Mouse (Mus musculus): ENCODE measurements around the gene Krt33b. TPM values are rescaled to one million over a fixed set of nuclear protein-coding genes. Genes with fewer than 3 reads are reported as not detected.

The Krt33b gene
- polyA plus RNA-seq, 1 experiment from 2014 or later: not detected

DNA sequence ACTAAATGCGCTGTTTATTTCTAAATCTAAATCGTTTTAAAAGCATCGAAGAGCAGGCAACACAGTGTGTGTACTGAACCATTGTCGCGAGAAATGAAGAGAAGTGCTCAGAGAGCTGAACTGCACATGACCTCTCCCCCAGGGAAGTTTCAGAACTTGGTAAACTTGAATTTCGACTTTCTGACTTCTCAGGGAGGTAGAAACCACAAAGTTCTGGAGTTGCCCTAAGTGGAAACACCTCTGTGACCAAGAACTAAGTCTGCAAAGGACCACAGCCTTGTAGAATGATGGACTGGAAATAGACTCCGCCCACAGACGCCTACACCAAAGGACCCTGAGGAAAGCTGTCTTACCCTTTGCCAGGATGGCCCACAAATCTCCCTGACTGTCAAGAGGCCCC is 23.8 kb downstream of the Krt33b start:
- H3K27ac ChIP-seq (ENCODE audit: low read length): no peak overlapping the region
- 82% methylated on average over 8 of the region's 8 CpGs for WGBS
- H3K9ac ChIP-seq (ENCODE audit: low read length): no peak overlapping the region
- H3K27me3 ChIP-seq (ENCODE audit: control insufficient read depth, insufficient read depth, low read length): no peaks in the 10 kb centered on the region
- ATAC-seq (replicated peaks; ENCODE audit: extremely low read depth, insufficient read depth, low FRiP score): no peak
- no peaks in the 10 kb centered on the region for H3K36me3 ChIP-seq (ENCODE audit: control insufficient read depth, insufficient read depth)
- no peak overlapping the region for H3K4me2 ChIP-seq (ENCODE audit: low read depth, low read length)
- no peaks in the 10 kb centered on the region for H3K4me1 ChIP-seq (ENCODE audit: control insufficient read depth, insufficient read depth, low read length)
- H3K9me3 ChIP-seq (replicated peaks; ENCODE audit: control insufficient read depth, low read length): peaks cover 3% of the 10 kb centered on the region
- H3K4me3 ChIP-seq (ENCODE audit: low read length): no peak overlapping the region

DNA sequence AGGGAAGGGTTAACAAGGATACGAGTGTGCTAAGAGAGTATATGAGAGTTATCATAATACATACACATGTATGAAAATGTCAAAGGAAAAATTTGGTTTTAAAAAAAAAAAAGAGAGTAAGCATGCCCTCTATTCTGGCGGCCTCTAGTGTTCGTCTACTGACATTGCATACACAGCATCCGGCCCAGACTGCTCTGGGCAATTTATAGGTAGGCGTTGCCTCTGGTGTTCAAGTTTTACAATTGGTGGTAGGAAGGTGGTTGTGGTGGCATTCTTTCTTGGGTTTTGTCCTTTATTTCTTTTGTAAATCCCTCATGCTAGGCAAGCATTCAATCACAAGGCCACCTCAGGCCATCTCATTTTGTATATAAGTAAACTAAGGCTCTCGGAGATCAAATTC is 24.8 kb downstream of the Krt33b start:
- no peaks in the 10 kb centered on the region for H3K4me1 ChIP-seq (ENCODE audit: control insufficient read depth, insufficient read depth, low read length)
- H3K9ac ChIP-seq (ENCODE audit: low read length): no peak overlapping the region
- H3K9me3 ChIP-seq (replicated peaks; ENCODE audit: control insufficient read depth, low read length): peaks cover 3% of the 10 kb centered on the region
- 21% methylated on average over 6 of the region's 6 CpGs for WGBS
- H3K4me2 ChIP-seq (ENCODE audit: low read depth, low read length): no peak overlapping the region
- no peak for ATAC-seq (replicated peaks; ENCODE audit: extremely low read depth, insufficient read depth, low FRiP score)
- no peak overlapping the region for H3K27ac ChIP-seq (ENCODE audit: low read length)
- no peak overlapping the region for H3K4me3 ChIP-seq (ENCODE audit: low read length)
- H3K36me3 ChIP-seq (ENCODE audit: control insufficient read depth, insufficient read depth): no peaks in the 10 kb centered on the region
- no peaks in the 10 kb centered on the region for H3K27me3 ChIP-seq (ENCODE audit: control insufficient read depth, insufficient read depth, low read length)

DNA sequence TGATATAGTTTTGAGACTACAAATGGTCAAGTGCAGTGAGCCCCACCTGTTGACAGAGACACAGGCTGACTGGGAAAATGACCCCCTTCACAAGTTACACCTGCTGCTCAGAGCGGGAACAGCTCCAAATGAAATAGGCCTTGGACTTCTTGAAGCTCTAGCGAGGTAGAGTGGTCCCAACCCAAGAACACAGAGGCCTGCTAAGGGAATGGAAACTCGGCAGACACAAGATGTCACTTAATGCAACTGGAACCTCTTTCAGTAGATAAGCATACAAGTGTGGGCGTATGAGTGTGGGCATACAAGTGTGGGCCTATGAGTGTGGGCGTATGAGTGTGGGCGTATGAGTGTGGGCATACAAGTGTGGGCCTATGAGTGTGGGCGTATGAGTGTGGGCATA is 30.6 kb downstream of the Krt33b start:
- no peaks in the 10 kb centered on the region for H3K36me3 ChIP-seq (ENCODE audit: control insufficient read depth, insufficient read depth)
- H3K9me3 ChIP-seq (replicated peaks; ENCODE audit: control insufficient read depth, low read length): peaks cover 3% of the 10 kb centered on the region
- no peak overlapping the region for H3K27ac ChIP-seq (ENCODE audit: low read length)
- no peak for ATAC-seq (replicated peaks; ENCODE audit: extremely low read depth, insufficient read depth, low FRiP score)
- H3K9ac ChIP-seq (ENCODE audit: low read length): no peak overlapping the region
- H3K4me1 ChIP-seq (ENCODE audit: control insufficient read depth, insufficient read depth, low read length): no peaks in the 10 kb centered on the region
- H3K27me3 ChIP-seq (ENCODE audit: control insufficient read depth, insufficient read depth, low read length): peaks cover 11% of the 10 kb centered on the region
- 85% methylated on average over 7 of the region's 7 CpGs for WGBS
- no peak overlapping the region for H3K4me3 ChIP-seq (ENCODE audit: low read length)
- H3K4me2 ChIP-seq (ENCODE audit: low read depth, low read length): no peak overlapping the region

DNA sequence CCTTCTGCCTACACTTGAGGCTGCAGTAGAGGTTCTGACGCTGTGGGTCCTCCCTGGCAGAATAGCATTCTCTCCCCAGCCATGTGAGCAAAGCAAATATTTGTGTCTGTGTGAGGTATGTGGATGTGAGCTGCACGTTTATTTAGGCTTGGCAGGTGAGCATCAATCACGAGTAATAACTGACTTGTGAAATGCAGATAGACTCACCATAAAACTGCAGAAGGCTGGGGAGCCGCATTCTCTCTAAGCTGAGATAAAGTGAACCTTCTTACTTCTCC is 35.3 kb downstream of the Krt33b start:
- H3K9me3 ChIP-seq (replicated peaks; ENCODE audit: control insufficient read depth, low read length): no peaks in the 10 kb centered on the region
- H3K9ac ChIP-seq (ENCODE audit: low read length): no peak overlapping the region
- no peak overlapping the region for H3K27ac ChIP-seq (ENCODE audit: low read length)
- H3K4me3 ChIP-seq (ENCODE audit: low read length): no peak overlapping the region
- no peaks in the 10 kb centered on the region for H3K36me3 ChIP-seq (ENCODE audit: control insufficient read depth, insufficient read depth)
- no peak for ATAC-seq (replicated peaks; ENCODE audit: extremely low read depth, insufficient read depth, low FRiP score)
- H3K27me3 ChIP-seq (ENCODE audit: control insufficient read depth, insufficient read depth, low read length): peaks cover 29% of the 10 kb centered on the region
- no peaks in the 10 kb centered on the region for H3K4me1 ChIP-seq (ENCODE audit: control insufficient read depth, insufficient read depth, low read length)
- WGBS: 54% methylated on average over 4 of the region's 4 CpGs
- no peak overlapping the region for H3K4me2 ChIP-seq (ENCODE audit: low read depth, low read length)

DNA sequence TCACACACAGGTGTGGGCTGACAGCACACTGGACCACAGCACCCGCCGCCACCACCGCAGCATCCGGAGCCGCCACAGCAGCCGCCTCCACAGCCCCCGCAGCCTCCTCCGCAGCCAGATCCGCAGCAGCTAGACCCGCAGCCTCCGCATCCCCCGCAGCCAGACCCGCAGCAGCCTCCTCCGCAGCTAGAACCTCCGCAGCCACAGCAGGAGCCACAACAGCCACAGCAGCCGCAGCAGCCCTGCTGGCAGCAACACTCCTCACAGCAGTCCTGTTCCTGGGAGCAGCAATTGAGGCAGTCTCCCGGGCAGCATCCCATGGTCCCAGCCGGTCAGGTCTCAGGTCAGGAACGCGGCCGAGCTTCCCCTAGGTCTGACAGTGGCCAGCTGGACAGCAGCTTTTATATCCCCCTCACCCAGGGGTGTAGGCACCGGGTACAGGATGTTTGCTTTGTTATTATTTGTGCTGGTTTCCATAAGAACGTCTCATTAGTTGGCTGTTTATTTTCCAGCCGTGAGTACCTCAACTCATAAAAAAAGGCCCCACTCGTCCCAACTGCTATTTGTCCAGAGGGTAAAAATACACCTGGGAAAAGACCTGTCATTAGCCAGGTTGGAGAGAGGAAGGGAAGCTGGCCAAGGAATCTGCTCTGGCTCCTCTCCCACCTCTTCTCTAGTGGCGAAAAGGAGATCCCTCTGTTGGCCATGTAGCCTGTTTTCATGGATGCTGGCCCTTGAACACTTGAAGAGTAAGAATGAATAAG is 35.9 kb downstream of the Krt33b start, which contains the start of gene Krtap17-1:
TSS of gene Krtap17-1 (minus strand) at position 375 of the 764 bp plus-strand sequence.
- H3K4me3 ChIP-seq (ENCODE audit: low read length): no peak within 1 kb of the TSS
- no peak for ATAC-seq (replicated peaks; ENCODE audit: extremely low read depth, insufficient read depth, low FRiP score)
- peaks cover 29% of the 10 kb centered on the region for H3K27me3 ChIP-seq (ENCODE audit: control insufficient read depth, insufficient read depth, low read length)
- H3K9ac ChIP-seq (ENCODE audit: low read length): no peak within 1 kb of the TSS
- H3K27ac ChIP-seq (ENCODE audit: low read length): no peak within 1 kb of the TSS
- WGBS: 21% methylated on average over 26 of the region's 26 CpGs
- H3K4me1 ChIP-seq (ENCODE audit: control insufficient read depth, insufficient read depth, low read length): no peaks in the 10 kb centered on the region
- no peaks in the 10 kb centered on the region for H3K9me3 ChIP-seq (replicated peaks; ENCODE audit: control insufficient read depth, low read length)
- H3K4me2 ChIP-seq (ENCODE audit: low read depth, low read length): no peak within 1 kb of the TSS
- H3K36me3 ChIP-seq (ENCODE audit: control insufficient read depth, insufficient read depth): no peaks in the 10 kb centered on the region

DNA sequence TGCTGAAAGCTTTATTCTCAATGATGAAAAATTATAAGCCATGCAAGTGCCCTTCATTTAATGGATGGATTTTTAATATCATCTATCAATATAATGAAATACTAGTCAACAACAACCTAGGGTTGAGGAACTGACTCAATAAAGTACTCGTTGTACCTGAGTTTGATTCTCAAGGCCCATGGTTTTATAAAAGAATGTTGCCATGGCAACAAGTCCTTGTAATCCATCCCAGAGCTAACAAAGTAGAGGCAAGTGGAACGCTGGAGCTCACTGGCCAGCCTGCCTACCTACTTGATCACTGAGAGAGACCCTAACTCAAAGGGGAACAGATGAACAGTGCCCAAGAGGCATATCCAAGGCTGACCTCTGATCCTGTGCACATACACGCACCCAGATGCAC is 39.1 kb downstream of the Krt33b start:
- H3K9me3 ChIP-seq (replicated peaks; ENCODE audit: control insufficient read depth, low read length): no peaks in the 10 kb centered on the region
- 79% methylated on average over 3 of the region's 3 CpGs for WGBS
- H3K9ac ChIP-seq (ENCODE audit: low read length): no peak overlapping the region
- H3K27ac ChIP-seq (ENCODE audit: low read length): no peak overlapping the region
- no peak overlapping the region for H3K4me2 ChIP-seq (ENCODE audit: low read depth, low read length)
- peaks cover 23% of the 10 kb centered on the region for H3K27me3 ChIP-seq (ENCODE audit: control insufficient read depth, insufficient read depth, low read length)
- H3K36me3 ChIP-seq (ENCODE audit: control insufficient read depth, insufficient read depth): no peaks in the 10 kb centered on the region
- no peak for ATAC-seq (replicated peaks; ENCODE audit: extremely low read depth, insufficient read depth, low FRiP score)
- H3K4me1 ChIP-seq (ENCODE audit: control insufficient read depth, insufficient read depth, low read length): no peaks in the 10 kb centered on the region
- H3K4me3 ChIP-seq (ENCODE audit: low read length): no peak overlapping the region

DNA sequence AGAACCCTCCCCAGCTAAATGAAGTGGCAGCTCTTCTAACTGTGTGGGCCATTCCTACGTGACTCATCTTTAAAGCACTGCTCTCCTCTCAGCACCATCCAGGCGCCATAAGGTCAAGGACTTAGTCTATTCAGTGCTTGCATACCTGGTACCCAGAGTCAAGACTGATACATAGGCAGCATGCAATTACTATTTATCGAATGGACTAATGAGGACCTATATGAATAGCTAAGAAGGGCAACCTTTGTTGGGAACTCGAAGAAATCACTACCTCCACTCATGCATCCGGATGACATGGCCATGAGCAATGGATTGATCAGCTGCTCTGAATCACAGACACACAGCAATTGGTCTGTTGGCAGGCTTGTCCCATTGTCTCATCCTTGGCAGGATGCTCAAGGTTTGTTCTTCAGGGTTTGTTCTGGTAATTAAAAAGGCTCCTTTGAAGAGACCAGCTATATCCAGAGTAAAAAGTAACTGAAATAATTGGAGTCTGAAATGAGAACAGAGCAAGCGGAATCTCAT is 39.7 kb downstream of the Krt33b start:
- H3K9me3 ChIP-seq (replicated peaks; ENCODE audit: control insufficient read depth, low read length): no peaks in the 10 kb centered on the region
- H3K27me3 ChIP-seq (ENCODE audit: control insufficient read depth, insufficient read depth, low read length): peaks cover 23% of the 10 kb centered on the region
- no peak for ATAC-seq (replicated peaks; ENCODE audit: extremely low read depth, insufficient read depth, low FRiP score)
- H3K27ac ChIP-seq (ENCODE audit: low read length): no peak overlapping the region
- H3K4me2 ChIP-seq (ENCODE audit: low read depth, low read length): no peak overlapping the region
- no peaks in the 10 kb centered on the region for H3K36me3 ChIP-seq (ENCODE audit: control insufficient read depth, insufficient read depth)
- H3K4me1 ChIP-seq (ENCODE audit: control insufficient read depth, insufficient read depth, low read length): no peaks in the 10 kb centered on the region
- WGBS: 73% methylated on average over 6 of the region's 6 CpGs
- no peak overlapping the region for H3K4me3 ChIP-seq (ENCODE audit: low read length)
- no peak overlapping the region for H3K9ac ChIP-seq (ENCODE audit: low read length)

DNA sequence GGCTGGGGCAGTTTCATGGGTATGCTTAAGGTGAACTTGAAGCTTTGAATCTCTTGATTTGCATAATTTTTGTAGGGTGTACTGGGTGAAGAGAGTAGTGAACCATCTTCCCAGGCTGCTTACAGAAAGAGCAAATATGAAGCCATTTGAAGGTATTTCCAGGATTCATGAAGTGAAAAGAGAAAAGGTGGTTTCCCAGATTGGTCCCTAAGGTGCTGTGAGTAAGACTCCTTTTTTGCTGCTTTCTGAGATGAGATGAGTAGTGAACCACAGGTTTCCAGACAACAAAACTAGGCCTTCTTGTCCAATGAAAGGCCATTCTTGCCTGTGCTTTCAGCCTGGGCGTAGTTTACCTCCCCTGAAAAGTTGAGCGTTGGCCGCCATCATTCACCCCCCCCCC is 41.1 kb downstream of the Krt33b start:
- no peak for ATAC-seq (replicated peaks; ENCODE audit: extremely low read depth, insufficient read depth, low FRiP score)
- Histone ChIP-seq H3K4me1 (ENCODE audit: control insufficient read depth, insufficient read depth, low read length) (no peaks in the 10 kb centered on the region), H3K4me3 (ENCODE audit: low read length) (no peak overlapping the region), H3K27me3 (ENCODE audit: control insufficient read depth, insufficient read depth, low read length) (peaks cover 17% of the 10 kb centered on the region), H3K4me2 (ENCODE audit: low read depth, low read length) (no peak overlapping the region), H3K27ac (ENCODE audit: low read length) (no peak overlapping the region), H3K9me3 (replicated peaks; ENCODE audit: control insufficient read depth, low read length) (no peaks in the 10 kb centered on the region), H3K36me3 (ENCODE audit: control insufficient read depth, insufficient read depth) (no peaks in the 10 kb centered on the region), H3K9ac (ENCODE audit: low read length) (no peak overlapping the region)
- WGBS: 89% methylated on average over 3 of the region's 3 CpGs

DNA sequence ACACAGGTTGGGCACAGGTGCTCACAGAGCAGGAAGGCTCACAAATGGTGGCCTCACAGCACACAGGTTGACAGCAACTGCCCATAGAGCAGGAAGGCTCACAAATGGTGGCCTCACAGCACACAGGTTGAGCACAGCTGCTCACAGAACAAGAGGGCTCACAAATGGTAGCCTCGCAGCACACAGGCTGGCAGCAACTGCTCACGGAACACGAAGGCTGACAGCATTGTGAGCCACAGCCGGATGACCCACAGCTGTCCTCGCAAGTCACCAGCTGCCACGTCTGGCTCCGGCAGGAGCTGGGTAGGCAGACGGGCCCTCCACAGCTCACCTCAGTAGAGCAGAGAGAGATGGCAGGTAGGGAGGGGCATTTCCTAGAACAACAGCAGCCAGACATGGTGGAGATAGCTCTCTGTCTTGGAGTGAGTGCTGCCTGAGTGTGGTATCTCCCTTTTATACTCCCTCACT is 43.5 kb downstream of the Krt33b start, which contains the start of gene Krtap16-1:
TSS of gene Krtap16-1 (minus strand) at position 418 of the 468 bp plus-strand sequence.
- no peak within 1 kb of the TSS for H3K4me3 ChIP-seq (ENCODE audit: low read length)
- H3K27me3 ChIP-seq (ENCODE audit: control insufficient read depth, insufficient read depth, low read length): peaks cover 4% of the 10 kb centered on the region
- H3K4me2 ChIP-seq (ENCODE audit: low read depth, low read length): no peak within 1 kb of the TSS
- WGBS: 77% methylated on average over 8 of the region's 8 CpGs
- no peak within 1 kb of the TSS for H3K27ac ChIP-seq (ENCODE audit: low read length)
- no peaks in the 10 kb centered on the region for H3K36me3 ChIP-seq (ENCODE audit: control insufficient read depth, insufficient read depth)
- no peak within 1 kb of the TSS for H3K9ac ChIP-seq (ENCODE audit: low read length)
- H3K9me3 ChIP-seq (replicated peaks; ENCODE audit: control insufficient read depth, low read length): no peaks in the 10 kb centered on the region
- no peaks in the 10 kb centered on the region for H3K4me1 ChIP-seq (ENCODE audit: control insufficient read depth, insufficient read depth, low read length)
- ATAC-seq (replicated peaks; ENCODE audit: extremely low read depth, insufficient read depth, low FRiP score): no peak
